Mouse (Mus musculus) E14TG2a.4 (cell line): ENCODE measurements around the gene Ptpn12.

Experiments used
- H3K27me3 ChIP-seq: 2 replicates; pipeline ENCODE4 v1.6.1; 2014; ENCODE audit warnings: low read length, control low read depth; ENCODE audit not compliant: insufficient read depth
- H3K36me3 ChIP-seq: 2 replicates; pipeline ENCODE4 v1.6.1; 2014; ENCODE audit warnings: low read length, control low read depth; ENCODE audit not compliant: insufficient read depth
- H3K4me1 ChIP-seq: replicated peaks from 2 replicates; pipeline ENCODE4 v1.6.1; 2014; ENCODE audit warnings: low read depth, low read length, control low read depth
- H3K4me3 ChIP-seq: replicated peaks from 2 replicates; pipeline ENCODE4 v1.5.1; 2014; ENCODE audit warnings: mild to moderate bottlenecking, low read length
- H3K9me3 ChIP-seq: 2 replicates; pipeline ENCODE4 v1.6.1; 2014; ENCODE audit warnings: low read length, control low read depth
- CTCF ChIP-seq: conservative IDR thresholded peaks from 2 replicates; pipeline ENCODE4 v1.5.1; 2014; ENCODE audit warnings: low read length
- NANOG ChIP-seq: IDR thresholded peaks from 2 replicates; pipeline ENCODE4 v1.6.1; 2014; ENCODE audit warnings: borderline replicate concordance, low read length, mixed read lengths
- POU5F1 ChIP-seq: IDR thresholded peaks from 2 replicates; pipeline ENCODE4 v1.6.1; 2014; ENCODE audit warnings: low read length, borderline replicate concordance

Ptpn12 gene

GRCm38 (mm10) chr5:20968493-20968892 lies 87.2 kb downstream of the Ptpn12 start:
- H3K4me3 ChIP-seq = peak overlapping the region; percentile 43; the same call in 1 of the 2 replicates
- peaks cover 17% of the 10 kb centered on the region for H3K27me3 ChIP-seq
- peaks cover 69% of the 10 kb centered on the region for H3K4me1 ChIP-seq
- H3K36me3 ChIP-seq = no peaks in the 10 kb centered on the region
- no peaks in the 10 kb centered on the region; the same call in 1 of the 2 replicates for H3K9me3 ChIP-seq
- TF ChIP-seq POU5F1 (no peak), NANOG (no peak), CTCF (no peak)

GRCm38 (mm10) chr5:20967942-20968341 lies 87.8 kb downstream of the Ptpn12 start:
- Histone ChIP-seq H3K27me3 (peaks cover 17% of the 10 kb centered on the region), H3K36me3 (no peaks in the 10 kb centered on the region), H3K9me3 (no peaks in the 10 kb centered on the region; the same call in 1 of the 2 replicates), H3K4me1 (peaks cover 69% of the 10 kb centered on the region), H3K4me3 (no peak overlapping the region)
- TF ChIP-seq POU5F1 (no peak), CTCF (no peak), NANOG (no peak)

- Histone ChIP-seq H3K4me3 (no peak overlapping the region), H3K4me1 (peaks cover 88% of the 10 kb centered on the region), H3K36me3 (no peaks in the 10 kb centered on the region), H3K9me3 (no peaks in the 10 kb centered on the region; the same call in 1 of the 2 replicates), H3K27me3 (no peaks in the 10 kb centered on the region)
- no peak for TF ChIP-seq CTCF
- no peak for TF ChIP-seq POU5F1
- TF ChIP-seq NANOG = no peak
Measured at GRCm38 (mm10) chr5:20964446-20964845, 91.3 kb downstream of the Ptpn12 start.

- Histone ChIP-seq H3K4me1 (peaks cover 88% of the 10 kb centered on the region), H3K27me3 (no peaks in the 10 kb centered on the region), H3K4me3 (no peak overlapping the region), H3K36me3 (no peaks in the 10 kb centered on the region), H3K9me3 (no peaks in the 10 kb centered on the region; the same call in 1 of the 2 replicates)
- TF ChIP-seq NANOG (no peak), POU5F1 (no peak), CTCF (no peak)
Measured at GRCm38 (mm10) chr5:20963295-20963694, 92.4 kb downstream of the Ptpn12 start.

- no peak overlapping the region; the same call in 1 of the 2 replicates for H3K4me3 ChIP-seq
- H3K36me3 ChIP-seq = peaks cover 5% of the 10 kb centered on the region
- H3K27me3 ChIP-seq = no peaks in the 10 kb centered on the region
- no peaks in the 10 kb centered on the region; the same call in 1 of the 2 replicates for H3K9me3 ChIP-seq
- TF ChIP-seq CTCF = no peak; the same call in 1 of the 2 replicates
- TF ChIP-seq POU5F1 = no peak
- no peak for TF ChIP-seq NANOG
- peaks cover 76% of the 10 kb centered on the region for H3K4me1 ChIP-seq
Measured at GRCm38 (mm10) chr5:20960927-20961326, 94.8 kb downstream of the Ptpn12 start.

GRCm38 (mm10) chr5:20956298-20956697 lies 99.4 kb downstream of the Ptpn12 start, which contains the start of gene Rsbn1l:
Rsbn1l (minus strand) TSS chr5:20956398.
- Histone ChIP-seq H3K27me3 (no peaks in the 10 kb centered on the region), H3K4me3 (no peak within 1 kb of the TSS), H3K4me1 (peaks cover 53% of the 10 kb centered on the region), H3K9me3 (no peaks in the 10 kb centered on the region), H3K36me3 (peaks cover 14% of the 10 kb centered on the region)
- no peak for TF ChIP-seq POU5F1
- TF ChIP-seq CTCF = no peak
- no peak for TF ChIP-seq NANOG

- no peak for TF ChIP-seq NANOG
- Histone ChIP-seq H3K4me3 (no peak overlapping the region), H3K27me3 (no peaks in the 10 kb centered on the region), H3K36me3 (peaks cover 14% of the 10 kb centered on the region), H3K9me3 (no peaks in the 10 kb centered on the region), H3K4me1 (peaks cover 44% of the 10 kb centered on the region)
Measured at GRCm38 (mm10) chr5:20955114-20955835, 100.4 kb downstream of the Ptpn12 start.

GRCm38 (mm10) chr5:20952337-20952925 lies 103.3 kb downstream of the Ptpn12 start:
- TF ChIP-seq POU5F1 = no peak
- TF ChIP-seq CTCF = no peak
- TF ChIP-seq NANOG = no peak
- H3K36me3 ChIP-seq = peaks cover 14% of the 10 kb centered on the region
- peaks cover 48% of the 10 kb centered on the region for H3K4me1 ChIP-seq
- H3K4me3 ChIP-seq = peak overlapping the region; percentile 97
- no peaks in the 10 kb centered on the region for H3K9me3 ChIP-seq
- H3K27me3 ChIP-seq = no peaks in the 10 kb centered on the region
